Mouse (Mus musculus): ENCODE measurements at regions not wholly inside any gene's neighbourhood (a gene's known extent, or its start where the extent isn't known, plus 50 kb on each side); places are given as distances from the start of the nearest gene placed in this dataset.

DNA sequence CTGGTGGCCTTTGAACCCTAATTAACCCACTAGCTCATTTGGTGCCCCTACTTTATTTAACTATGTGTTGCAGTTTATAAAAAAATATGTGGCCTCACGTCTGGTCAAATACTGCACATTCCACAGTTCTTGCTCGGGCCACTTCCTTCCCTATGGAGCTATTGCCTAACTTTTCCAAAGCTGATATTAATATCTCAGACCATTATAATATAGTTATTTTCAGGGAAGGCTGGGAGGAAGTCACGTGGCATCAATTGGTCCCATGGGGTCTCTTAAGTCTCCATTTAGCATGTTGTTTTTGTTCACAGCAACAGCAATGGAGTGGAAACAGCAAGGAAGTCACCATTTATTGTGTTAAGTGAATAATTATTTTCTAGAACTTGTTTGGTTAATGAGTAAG lies 292.9 kb downstream of the Hlx start:
- H3K27me3 ChIP-seq (ENCODE audit: control insufficient read depth, insufficient read depth, low read length, poor library complexity, severe bottlenecking), result no peaks in the 10 kb centered on the region
- no peaks in the 10 kb centered on the region for H3K4me1 ChIP-seq (ENCODE audit: control insufficient read depth, insufficient read depth, low read length)
- H3K9me3 ChIP-seq (replicated peaks; ENCODE audit: control insufficient read depth, insufficient read depth, low read length, poor library complexity, severe bottlenecking), result no peaks in the 10 kb centered on the region
- H3K27ac ChIP-seq (ENCODE audit: insufficient read depth, low read length), result no peak overlapping the region
- H3K36me3 ChIP-seq (ENCODE audit: control insufficient read depth, insufficient read depth, low read length, poor library complexity, severe bottlenecking), result no peaks in the 10 kb centered on the region
- no peak overlapping the region for H3K4me3 ChIP-seq (ENCODE audit: low read depth, low read length)
- no peak for TF ChIP-seq CTCF (IDR thresholded peaks at IDR 0.05; ENCODE audit: low read depth, low read length)
- no peak overlapping the region for H3K9ac ChIP-seq (ENCODE audit: low read depth, poor library complexity, severe bottlenecking)

- TF ChIP-seq POLR2A (IDR thresholded peaks at IDR 0.05; ENCODE audit: insufficient read depth, low read length) (no peak), CTCF (IDR thresholded peaks at IDR 0.05; ENCODE audit: low read depth, low read length) (no peak), EP300 (IDR thresholded peaks at IDR 0.05; ENCODE audit: insufficient read depth, low read depth, low read length) (no peak)
- Histone ChIP-seq H3K27ac (ENCODE audit: insufficient read depth, low read length) (no peak overlapping the region), H3K36me3 (ENCODE audit: control insufficient read depth, insufficient read depth, low read length, poor library complexity, severe bottlenecking) (no peaks in the 10 kb centered on the region), H3K4me3 (ENCODE audit: low read depth, low read length) (no peak overlapping the region), H3K27me3 (ENCODE audit: control insufficient read depth, insufficient read depth, low read length, poor library complexity, severe bottlenecking) (no peaks in the 10 kb centered on the region), H3K9ac (ENCODE audit: low read depth, poor library complexity, severe bottlenecking) (no peak overlapping the region), H3K4me1 (ENCODE audit: control insufficient read depth, insufficient read depth, low read length) (no peaks in the 10 kb centered on the region), H3K9me3 (replicated peaks; ENCODE audit: control insufficient read depth, insufficient read depth, low read length, poor library complexity, severe bottlenecking) (no peaks in the 10 kb centered on the region)
These were observed 296.0 kb downstream of the Hlx start for GRCm38 (mm10) chr1:184436387-184436786.

GRCm38 (mm10) chr1:184428612-184429011 lies 303.8 kb downstream of the Hlx start:
- H3K4me1 ChIP-seq (ENCODE audit: control insufficient read depth, insufficient read depth, low read length), result no peaks in the 10 kb centered on the region
- H3K9ac ChIP-seq (ENCODE audit: low read depth, poor library complexity, severe bottlenecking), result no peak overlapping the region
- no peaks in the 10 kb centered on the region for H3K27me3 ChIP-seq (ENCODE audit: control insufficient read depth, insufficient read depth, low read length, poor library complexity, severe bottlenecking)
- H3K27ac ChIP-seq (ENCODE audit: insufficient read depth, low read length), result no peak overlapping the region
- TF ChIP-seq CTCF (IDR thresholded peaks at IDR 0.05; ENCODE audit: low read depth, low read length), result no peak
- no peak for TF ChIP-seq EP300 (IDR thresholded peaks at IDR 0.05; ENCODE audit: insufficient read depth, low read depth, low read length)
- no peak for TF ChIP-seq POLR2A (IDR thresholded peaks at IDR 0.05; ENCODE audit: insufficient read depth, low read length)
- no peaks in the 10 kb centered on the region for H3K9me3 ChIP-seq (replicated peaks; ENCODE audit: control insufficient read depth, insufficient read depth, low read length, poor library complexity, severe bottlenecking)
- no peaks in the 10 kb centered on the region for H3K36me3 ChIP-seq (ENCODE audit: control insufficient read depth, insufficient read depth, low read length, poor library complexity, severe bottlenecking)
- H3K4me3 ChIP-seq (ENCODE audit: low read depth, low read length), result no peak overlapping the region

- H3K27me3 ChIP-seq (ENCODE audit: control insufficient read depth, insufficient read depth, low read length, poor library complexity, severe bottlenecking), result no peaks in the 10 kb centered on the region
- H3K27ac ChIP-seq (ENCODE audit: insufficient read depth, low read length), result no peak overlapping the region
- H3K4me1 ChIP-seq (ENCODE audit: control insufficient read depth, insufficient read depth, low read length), result no peaks in the 10 kb centered on the region
- no peak overlapping the region for H3K9ac ChIP-seq (ENCODE audit: low read depth, poor library complexity, severe bottlenecking)
- H3K36me3 ChIP-seq (ENCODE audit: control insufficient read depth, insufficient read depth, low read length, poor library complexity, severe bottlenecking), result no peaks in the 10 kb centered on the region
- TF ChIP-seq POLR2A (IDR thresholded peaks at IDR 0.05; ENCODE audit: insufficient read depth, low read length) (no peak), CTCF (IDR thresholded peaks at IDR 0.05; ENCODE audit: low read depth, low read length) (no peak), EP300 (IDR thresholded peaks at IDR 0.05; ENCODE audit: insufficient read depth, low read depth, low read length) (no peak)
- H3K4me3 ChIP-seq (ENCODE audit: low read depth, low read length), result no peak overlapping the region
- no peaks in the 10 kb centered on the region for H3K9me3 ChIP-seq (replicated peaks; ENCODE audit: control insufficient read depth, insufficient read depth, low read length, poor library complexity, severe bottlenecking)
These were observed 304.4 kb downstream of the Hlx start for GRCm38 (mm10) chr1:184428035-184428434.

- H3K9ac ChIP-seq (ENCODE audit: low read depth, poor library complexity, severe bottlenecking), result no peak overlapping the region
- H3K4me3 ChIP-seq (ENCODE audit: low read depth, low read length), result no peak overlapping the region
- H3K27me3 ChIP-seq (ENCODE audit: control insufficient read depth, insufficient read depth, low read length, poor library complexity, severe bottlenecking), result no peaks in the 10 kb centered on the region
- no peak overlapping the region for H3K27ac ChIP-seq (ENCODE audit: insufficient read depth, low read length)
- TF ChIP-seq CTCF (IDR thresholded peaks at IDR 0.05; ENCODE audit: low read depth, low read length), result no peak
- TF ChIP-seq EP300 (IDR thresholded peaks at IDR 0.05; ENCODE audit: insufficient read depth, low read depth, low read length), result no peak
- TF ChIP-seq POLR2A (IDR thresholded peaks at IDR 0.05; ENCODE audit: insufficient read depth, low read length), result no peak
- no peaks in the 10 kb centered on the region for H3K4me1 ChIP-seq (ENCODE audit: control insufficient read depth, insufficient read depth, low read length)
- no peaks in the 10 kb centered on the region for H3K36me3 ChIP-seq (ENCODE audit: control insufficient read depth, insufficient read depth, low read length, poor library complexity, severe bottlenecking)
- H3K9me3 ChIP-seq (replicated peaks; ENCODE audit: control insufficient read depth, insufficient read depth, low read length, poor library complexity, severe bottlenecking), result no peaks in the 10 kb centered on the region
These were observed 306.7 kb downstream of the Hlx start for GRCm38 (mm10) chr1:184425694-184426093.

DNA sequence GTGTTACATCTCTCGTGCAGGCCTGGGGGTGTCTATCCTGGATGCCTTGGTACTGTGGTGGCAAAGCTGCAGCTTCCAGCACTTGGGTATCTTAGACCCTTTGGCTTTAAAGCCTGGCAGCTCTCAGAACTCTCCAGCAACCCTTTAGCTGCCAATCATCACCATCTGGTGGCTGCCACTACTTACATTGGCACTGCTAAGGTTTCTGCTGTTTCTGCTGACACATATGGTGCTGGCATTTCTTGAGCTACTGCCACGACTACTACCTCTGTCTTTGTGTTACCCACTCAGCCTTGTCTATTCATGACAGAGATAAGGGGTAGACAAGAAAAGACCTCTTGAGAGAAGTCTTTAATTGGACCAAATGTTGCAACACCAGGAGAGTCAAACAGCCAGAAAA lies 308.4 kb downstream of the Hlx start:
- H3K4me1 ChIP-seq (ENCODE audit: control insufficient read depth, insufficient read depth, low read length), result no peaks in the 10 kb centered on the region
- no peaks in the 10 kb centered on the region for H3K27me3 ChIP-seq (ENCODE audit: control insufficient read depth, insufficient read depth, low read length, poor library complexity, severe bottlenecking)
- H3K9ac ChIP-seq (ENCODE audit: low read depth, poor library complexity, severe bottlenecking), result no peak overlapping the region
- H3K36me3 ChIP-seq (ENCODE audit: control insufficient read depth, insufficient read depth, low read length, poor library complexity, severe bottlenecking), result no peaks in the 10 kb centered on the region
- H3K9me3 ChIP-seq (replicated peaks; ENCODE audit: control insufficient read depth, insufficient read depth, low read length, poor library complexity, severe bottlenecking), result no peaks in the 10 kb centered on the region
- TF ChIP-seq POLR2A (IDR thresholded peaks at IDR 0.05; ENCODE audit: insufficient read depth, low read length) (no peak), CTCF (IDR thresholded peaks at IDR 0.05; ENCODE audit: low read depth, low read length) (no peak)
- no peak overlapping the region for H3K4me3 ChIP-seq (ENCODE audit: low read depth, low read length)
- H3K27ac ChIP-seq (ENCODE audit: insufficient read depth, low read length), result no peak overlapping the region

Measured in ES-Bruce4 (cell line).